Mouse (Mus musculus): ENCODE data around the gene Gm42791. TPM values are rescaled to one million over a fixed set of nuclear protein-coding genes. Genes with fewer than 3 reads are reported as not detected.

Gene Gm42791
- total RNA-seq, 2 experiments from 2014 or later, result not detected

DNA sequence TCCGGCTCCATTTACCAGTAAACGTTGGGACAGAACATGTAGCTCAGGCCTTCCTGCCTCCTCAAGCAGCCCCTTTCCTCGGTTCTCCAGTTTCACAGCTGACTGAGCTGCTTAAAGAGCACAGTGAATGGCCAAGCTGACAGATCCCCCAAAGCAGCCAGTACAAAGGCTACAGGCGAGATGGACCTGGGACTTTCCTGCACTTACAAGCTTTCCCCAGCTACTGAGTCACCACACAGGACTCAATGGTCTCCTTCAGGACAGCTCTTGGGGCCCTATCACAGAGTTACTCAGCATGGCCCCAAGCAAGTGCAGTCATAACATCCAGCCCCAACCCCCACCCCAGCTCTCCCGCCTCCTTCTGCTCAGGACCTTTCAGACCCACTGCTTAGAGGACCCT, 99.9 kb downstream of the Gm42791 start:
- no peak for ATAC-seq (replicated peaks; ENCODE audit: poor library complexity)

GRCm38 (mm10) chr5:148890237-148890636, 104.7 kb downstream of the Gm42791 start:
- ATAC-seq (replicated peaks; ENCODE audit: poor library complexity), result peak; percentile 60; the same call in 1 of the 2 replicates

GRCm38 (mm10) chr5:148888032-148888431, 106.9 kb downstream of the Gm42791 start:
- no peak for ATAC-seq (replicated peaks; ENCODE audit: poor library complexity)

DNA sequence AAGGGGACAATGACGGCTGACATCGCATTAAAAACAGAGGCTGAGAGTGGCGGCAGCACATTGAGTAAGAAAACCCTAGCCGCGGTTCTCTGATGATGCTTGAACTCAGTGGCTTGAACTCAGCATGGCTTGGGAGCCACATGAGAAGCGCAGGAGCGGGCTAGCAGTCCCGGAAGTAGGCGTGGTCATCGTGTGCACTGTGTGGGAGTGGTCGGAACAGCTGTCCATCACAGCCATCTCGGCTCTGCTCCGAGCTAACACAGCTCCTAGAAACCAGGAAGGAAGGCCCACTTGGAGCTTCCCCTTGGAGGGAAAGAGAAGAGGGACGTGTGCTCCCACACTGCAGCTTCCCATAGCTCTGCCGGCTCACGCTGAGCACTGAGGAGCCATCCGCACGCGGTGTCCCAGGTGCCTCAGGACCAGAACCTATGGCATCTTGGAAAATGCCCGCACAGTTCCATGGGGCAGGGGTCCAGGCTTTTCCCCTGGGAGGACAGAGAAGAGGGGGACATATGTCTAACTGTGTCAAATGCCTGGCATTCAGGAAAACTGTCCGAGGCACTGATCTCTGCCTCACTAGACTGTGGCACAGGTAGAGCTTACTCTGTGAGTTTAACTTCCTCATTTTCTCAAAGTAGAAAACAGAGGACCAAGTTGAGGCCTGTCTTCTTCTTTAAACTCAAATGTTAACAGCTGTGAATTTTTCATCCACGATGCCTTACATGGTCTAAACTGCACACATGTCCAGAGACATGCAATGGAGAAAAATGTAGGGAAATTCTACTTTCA, 108.9 kb downstream of the Gm42791 start:
- ATAC-seq (replicated peaks; ENCODE audit: poor library complexity), result peak; percentile 42; the same call in 1 of the 2 replicates

DNA sequence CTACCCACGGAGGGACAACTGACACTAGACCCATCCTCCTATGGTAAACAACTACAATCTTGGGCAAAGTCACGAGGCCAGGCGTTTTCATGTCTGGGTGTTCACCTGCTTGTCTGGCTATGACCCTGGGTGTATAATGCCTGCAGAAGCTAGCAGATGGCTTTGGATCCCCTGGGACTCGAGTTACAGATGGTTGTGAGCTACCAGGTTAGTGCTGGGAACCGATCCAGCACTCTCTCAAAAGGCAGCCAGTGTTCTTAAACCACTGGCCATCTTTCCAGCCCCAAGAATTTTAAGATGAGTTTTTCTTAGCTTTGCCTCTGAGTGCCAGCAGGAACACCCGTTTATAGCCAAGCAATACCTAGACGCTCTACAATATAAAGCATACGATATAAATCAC, 111.3 kb downstream of the Gm42791 start:
- no peak for ATAC-seq (replicated peaks; ENCODE audit: poor library complexity)

- ATAC-seq (replicated peaks; ENCODE audit: poor library complexity), result peak; percentile 80
Observed at GRCm38 (mm10) chr5:148879218-148879617, 115.7 kb downstream of the Gm42791 start.

DNA sequence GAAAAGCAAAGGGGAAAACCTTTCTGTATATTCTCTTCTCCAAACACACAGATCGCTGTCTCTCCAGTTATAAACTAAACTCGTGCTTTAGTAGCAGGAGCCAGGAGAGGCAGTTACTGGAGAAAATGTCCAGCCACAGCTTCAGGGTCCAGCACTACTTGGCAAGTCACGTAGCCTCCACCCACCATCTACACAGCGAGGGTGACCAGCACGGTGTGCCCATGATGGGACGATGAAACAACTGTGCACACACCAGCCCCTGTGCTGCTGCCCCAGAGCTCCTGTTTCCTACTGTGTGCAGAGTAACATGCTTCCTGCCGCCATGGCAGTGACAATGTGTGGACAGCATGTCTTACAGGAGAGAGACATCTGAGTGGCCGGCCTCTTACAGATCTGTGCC, 121.8 kb downstream of the Gm42791 start:
- no peak for ATAC-seq (replicated peaks; ENCODE audit: poor library complexity)

GRCm38 (mm10) chr5:148869583-148869982, 125.4 kb downstream of the Gm42791 start:
- no peak for ATAC-seq (replicated peaks; ENCODE audit: poor library complexity)

DNA sequence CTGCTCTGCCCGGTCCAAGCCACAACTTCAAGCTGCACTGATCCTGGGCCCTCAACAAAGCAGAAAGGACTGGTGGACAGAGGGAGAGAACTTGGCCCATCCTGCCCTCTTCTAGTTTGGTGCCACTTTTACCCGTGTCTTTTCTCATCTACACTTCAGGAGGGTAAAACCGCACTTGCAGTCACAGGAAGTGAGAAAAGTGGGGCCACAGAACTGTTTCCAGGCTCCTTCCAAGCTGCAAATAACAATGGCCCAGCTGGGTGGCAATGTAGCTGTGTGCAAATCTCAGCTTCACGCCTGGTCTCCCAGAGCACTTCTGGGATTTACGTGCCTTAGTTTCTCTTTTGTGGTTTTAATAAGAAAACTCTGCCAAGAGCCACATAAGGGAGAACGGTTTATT, 127.2 kb downstream of the Gm42791 start:
- peak; percentile 42 for ATAC-seq (replicated peaks; ENCODE audit: poor library complexity)

DNA sequence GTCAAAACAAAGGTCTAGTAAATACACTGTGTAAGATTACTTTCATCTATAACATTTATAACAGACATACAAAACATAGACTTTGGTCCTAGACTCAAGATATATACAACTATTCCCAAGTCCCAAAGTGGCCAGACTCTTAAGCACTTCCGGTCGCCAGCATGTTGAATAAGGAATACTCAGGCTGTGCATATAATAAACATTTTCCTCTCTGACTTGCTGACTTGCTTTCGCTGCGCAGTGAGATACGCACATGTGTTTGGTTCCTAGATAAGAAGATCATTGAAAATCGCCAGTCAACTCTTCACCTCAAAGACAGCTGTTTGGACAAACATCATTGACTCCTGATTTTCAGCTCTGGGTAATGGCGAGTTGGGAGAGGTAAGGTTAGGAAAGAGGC, 127.8 kb downstream of the Gm42791 start:
- no peak for ATAC-seq (replicated peaks; ENCODE audit: poor library complexity)

DNA sequence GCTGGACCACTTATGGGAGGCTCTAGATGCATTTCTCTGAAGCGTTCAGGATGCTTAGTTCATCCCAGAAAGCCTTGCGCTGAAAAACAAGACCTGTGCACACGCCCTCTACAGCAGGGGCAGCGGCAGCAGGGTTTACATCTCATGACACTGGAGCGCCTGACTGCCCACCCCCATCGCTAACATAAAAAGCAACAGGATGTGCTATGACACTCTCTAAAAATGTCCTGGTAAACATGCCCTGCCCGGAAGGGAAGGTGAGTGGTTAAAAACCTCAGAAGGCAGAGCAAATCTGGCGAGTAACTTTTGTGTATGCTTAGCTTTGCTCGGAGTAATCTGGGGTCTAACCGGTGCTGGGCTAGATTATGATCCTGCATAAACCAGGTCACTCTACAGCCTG, 128.4 kb downstream of the Gm42791 start:
- 0 out of 2 replicates have a peak, but pooled peaks have one; percentile 19 for ATAC-seq (replicated peaks; ENCODE audit: poor library complexity)

GRCm38 (mm10) chr5:148863409-148863808, 131.5 kb downstream of the Gm42791 start:
- ATAC-seq (replicated peaks; ENCODE audit: poor library complexity), result no peak

GRCm38 (mm10) chr5:148862853-148863252, 132.1 kb downstream of the Gm42791 start:
- ATAC-seq (replicated peaks; ENCODE audit: poor library complexity), result no peak

GRCm38 (mm10) chr5:148862136-148862535, 132.8 kb downstream of the Gm42791 start:
- peak; percentile 68 for ATAC-seq (replicated peaks; ENCODE audit: poor library complexity)

DNA sequence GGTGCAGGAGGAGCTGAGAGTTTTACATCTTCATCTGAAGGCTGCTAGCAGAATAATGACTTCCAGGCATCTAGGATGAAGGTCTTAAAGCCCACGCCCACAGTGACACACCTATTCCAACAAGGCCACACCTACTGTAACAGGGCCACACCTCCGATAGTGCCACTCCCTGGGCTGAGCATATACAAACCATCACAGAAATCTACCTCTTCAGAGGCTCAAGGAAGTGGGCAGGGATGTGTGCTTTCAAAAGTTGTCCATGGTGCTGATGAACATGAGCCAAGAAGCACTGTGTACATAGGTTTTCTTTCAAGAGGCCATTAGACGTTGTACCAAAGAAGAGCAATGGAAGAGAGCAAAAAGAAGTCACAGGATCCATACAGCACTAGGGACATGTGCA, 137.4 kb downstream of the Gm42791 start:
- ATAC-seq (replicated peaks; ENCODE audit: poor library complexity), result no peak

DNA sequence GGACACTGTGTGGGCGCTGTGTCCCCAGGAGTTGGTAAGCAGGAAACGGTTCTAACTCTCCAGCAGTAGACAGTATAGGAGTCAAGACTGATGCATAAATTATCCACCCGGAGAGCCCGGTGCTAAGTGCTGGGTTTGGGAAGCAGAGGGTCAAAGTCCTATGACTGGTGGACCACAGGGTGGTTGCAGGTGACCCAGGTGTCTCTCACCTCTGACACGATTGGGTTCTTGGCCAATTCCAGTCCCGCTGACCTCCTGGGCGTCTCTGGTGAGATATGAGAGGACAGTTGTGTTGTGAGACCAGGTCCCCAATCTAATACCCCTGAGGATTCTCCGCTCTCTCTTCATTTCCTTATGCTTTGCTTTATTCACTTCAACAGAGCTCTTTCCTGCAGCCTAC, 139.9 kb downstream of the Gm42791 start:
- no peak for ATAC-seq (replicated peaks; ENCODE audit: poor library complexity)

- ATAC-seq (replicated peaks; ENCODE audit: poor library complexity), result no peak
Observed at GRCm38 (mm10) chr5:148854166-148854565, 140.8 kb downstream of the Gm42791 start.

GRCm38 (mm10) chr5:148849516-148849915, 145.4 kb downstream of the Gm42791 start:
- no peak for ATAC-seq (replicated peaks; ENCODE audit: poor library complexity)

DNA sequence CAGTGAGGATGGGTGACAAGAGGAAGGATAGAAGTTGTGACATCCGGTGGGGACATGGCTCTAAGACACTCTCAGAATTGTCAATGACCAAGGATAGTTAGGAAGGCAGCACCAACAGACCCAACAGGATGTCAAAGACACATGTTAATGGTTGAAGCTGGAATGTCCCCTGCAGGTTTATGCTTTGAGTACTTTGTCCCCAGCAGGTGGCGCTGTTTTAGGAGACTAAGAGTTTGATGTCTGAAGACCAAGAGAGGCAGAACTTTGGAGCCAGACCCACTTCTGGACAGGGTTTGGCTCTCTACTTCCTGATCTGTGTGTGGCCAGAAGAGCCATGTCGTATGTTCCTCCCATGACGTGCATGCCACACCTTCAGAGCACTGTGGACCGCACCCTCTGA, 147.9 kb downstream of the Gm42791 start:
- ATAC-seq (replicated peaks; ENCODE audit: poor library complexity), result no peak

Data from megakaryocyte progenitor cell, adult 5-6 weeks (primary cell).